Mouse (Mus musculus) midbrain, postnatal 0 days (tissue): Measurements from ENCODE around the gene Cort. TPM values are rescaled to one million over a fixed set of nuclear protein-coding genes. Genes with fewer than 3 reads are reported as not detected.
"Not testable (repeated sequence)": the region's sequence is repeated elsewhere in the genome, so short reads cannot be mapped to it uniquely, and the experiment has no call there.

Experiments
- ATAC-seq: fragments of 200-750 bp; cut with Nextera tagmentation; 2 replicates; pipeline ENCODE4 v1.8.0; 2017; ENCODE audit warnings: moderate number of reproducible peaks, mild to moderate bottlenecking, moderate TSS enrichment, moderate library complexity; ENCODE audit not compliant: low FRiP score
- DNase-seq: peaks from one replicate; pipeline ENCODE4 v3.0.0-alpha.2; 2015; ENCODE audit warnings: low spot score
- H3K27ac ChIP-seq: fragments of 300-500 bp; sonication (generic); 2 replicates; pipeline ENCODE4 v1.5.1; 2014; ENCODE audit warnings: low read depth, mild to moderate bottlenecking, low read length, mixed read lengths
- H3K27me3 ChIP-seq: fragments of 300-500 bp; sonication (generic); 2 replicates; pipeline ENCODE4 v1.6.1; 2014; ENCODE audit warnings: low read length, control low read depth, mixed read lengths; ENCODE audit not compliant: insufficient read depth
- H3K36me3 ChIP-seq: fragments of 300-500 bp; sonication (generic); 2 replicates; pipeline ENCODE4 v1.6.1; 2014; ENCODE audit warnings: low read length, control low read depth, mixed read lengths; ENCODE audit not compliant: insufficient read depth
- H3K4me1 ChIP-seq: fragments of 300-500 bp; sonication (generic); 2 replicates; pipeline ENCODE4 v1.6.1; 2014; ENCODE audit warnings: mild to moderate bottlenecking, control low read depth, antibody characterized with exemption, low read length, mixed read lengths; ENCODE audit not compliant: insufficient read depth
- H3K4me2 ChIP-seq: fragments of 300-500 bp; sonication (generic); 2 replicates; pipeline ENCODE4 v1.6.1; 2014; ENCODE audit warnings: low read depth, mild to moderate bottlenecking, low read length, mixed read lengths; ENCODE audit not compliant: poor library complexity, severe bottlenecking
- H3K4me3 ChIP-seq: fragments of 300-500 bp; sonication (generic); 2 replicates; pipeline ENCODE4 v1.5.1; 2014; ENCODE audit warnings: low read depth, mild to moderate bottlenecking, low read length, moderate library complexity
- H3K9ac ChIP-seq: fragments of 300-500 bp; sonication (generic); replicated peaks from 2 replicates; pipeline ENCODE4 v1.6.1; 2014; ENCODE audit warnings: mild to moderate bottlenecking, low read length, moderate library complexity, mixed read lengths; ENCODE audit not compliant: poor library complexity, severe bottlenecking
- H3K9me3 ChIP-seq: fragments of 300-500 bp; sonication (generic); 2 replicates; pipeline ENCODE4 v1.6.1; 2016; ENCODE audit warnings: low read length, control low read depth
- CTCF ChIP-seq: IDR thresholded peaks from 2 replicates; pipeline ENCODE4 v1.5.1; 2016; ENCODE audit warnings: antibody characterized with exemption, mild to moderate bottlenecking
- WGBS: fragments of 180-500 bp; shearing (Covaris S2); extraction: QIAGEN DNeasy Blood & Tissue Kit; methylation state at CpG from one replicate; pipeline ENCODE4 v1.1.7; 2014; 5-methylcytosine and 5-hydroxymethylcytosine counted together
- polyA plus RNA-seq: library from polyadenylated mRNA; unstranded; fragments of >200 nt; fragmentation: Nextera tagmentation; extraction: Ambion mirVana; gene quantifications from 2 replicates; pipeline ENCODE4 v1.2.1, GENCODE M21; 2015
- total RNA-seq: library from RNA; depleted of rRNA; stranded (reverse); fragments of >200 nt; gene quantifications from 2 replicates; pipeline ENCODE4 v1.2.3, GENCODE M21; 2014

The Cort gene
- total and polyA plus RNA-seq, 2 experiments from 2014 or later: 1.2 to 1.5 TPM

DNA sequence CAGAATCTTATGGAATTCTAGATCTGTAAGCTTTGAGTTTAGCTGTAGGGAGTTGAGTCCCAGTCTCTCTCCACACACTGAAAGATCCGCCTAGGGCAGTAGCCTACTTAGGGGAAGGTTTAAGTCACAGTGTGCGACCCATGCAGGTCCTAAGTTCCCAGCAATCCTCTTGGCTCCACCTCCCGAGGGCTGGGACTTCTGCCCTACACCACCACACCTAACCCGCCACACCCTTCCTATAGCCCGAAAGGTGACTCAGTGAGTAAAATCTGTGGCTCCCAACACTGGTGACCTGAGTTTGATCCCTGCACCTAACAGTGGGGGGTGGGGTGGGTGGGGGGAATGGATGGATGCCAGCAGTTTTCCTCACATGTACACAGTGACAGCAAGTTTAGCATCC, 3.1 kb downstream of the Cort start:
- TF ChIP-seq CTCF: no peak
- 66% methylated on average over 5 of the region's 5 CpGs for WGBS
- no peak for ATAC-seq

DNA sequence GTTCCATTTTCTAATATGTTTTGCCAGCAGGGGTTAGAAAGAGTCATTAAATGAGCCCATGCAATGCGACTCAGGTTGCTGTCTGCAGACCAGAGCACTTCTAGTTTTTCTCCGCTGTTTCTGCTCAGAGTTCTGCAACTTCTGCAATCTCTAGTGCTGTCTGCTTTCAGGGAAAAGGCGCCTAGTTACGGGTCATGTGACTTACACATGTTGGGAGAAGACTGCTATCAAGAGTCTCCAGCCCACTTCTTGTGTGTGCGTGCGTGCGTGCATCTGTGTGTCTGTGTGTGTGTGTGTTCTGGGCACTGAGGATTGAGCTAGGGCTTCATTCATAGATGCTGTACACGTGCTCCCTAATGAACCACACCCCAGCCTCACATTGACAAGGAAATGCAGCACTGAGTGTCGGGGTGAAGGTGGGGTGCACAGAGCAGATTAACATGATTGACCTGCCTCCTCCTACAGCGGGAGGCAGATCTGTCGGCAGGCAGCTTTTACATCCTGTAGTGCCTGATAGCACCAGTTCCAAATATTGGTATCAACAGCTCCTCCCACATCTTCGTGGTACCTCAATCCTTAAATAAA, 6.5 kb downstream of the Cort start:
- not testable (repeated sequence) for H3K4me1 ChIP-seq, H3K9me3 ChIP-seq, H3K9ac ChIP-seq, H3K27me3 ChIP-seq, H3K27ac ChIP-seq, H3K4me3 ChIP-seq, H3K4me2 ChIP-seq, DNase-seq, ATAC-seq
- 74% methylated on average over 12 of the region's 12 CpGs for WGBS
- H3K36me3 ChIP-seq: peaks cover 14% of the 10 kb centered on the region

More for the DNA sequence above, 3.1 kb downstream of the Cort start:
- no peaks in the 10 kb centered on the region for H3K27me3 ChIP-seq
- H3K9me3 ChIP-seq: no peaks in the 10 kb centered on the region
- H3K36me3 ChIP-seq: peaks cover 5% of the 10 kb centered on the region
- H3K4me3 ChIP-seq: no peak overlapping the region
- no peaks in the 10 kb centered on the region for H3K4me1 ChIP-seq
- H3K27ac ChIP-seq: no peak overlapping the region
- DNase-seq: no peak
- H3K9ac ChIP-seq: no peak overlapping the region
- H3K4me2 ChIP-seq: no peak overlapping the region

DNA sequence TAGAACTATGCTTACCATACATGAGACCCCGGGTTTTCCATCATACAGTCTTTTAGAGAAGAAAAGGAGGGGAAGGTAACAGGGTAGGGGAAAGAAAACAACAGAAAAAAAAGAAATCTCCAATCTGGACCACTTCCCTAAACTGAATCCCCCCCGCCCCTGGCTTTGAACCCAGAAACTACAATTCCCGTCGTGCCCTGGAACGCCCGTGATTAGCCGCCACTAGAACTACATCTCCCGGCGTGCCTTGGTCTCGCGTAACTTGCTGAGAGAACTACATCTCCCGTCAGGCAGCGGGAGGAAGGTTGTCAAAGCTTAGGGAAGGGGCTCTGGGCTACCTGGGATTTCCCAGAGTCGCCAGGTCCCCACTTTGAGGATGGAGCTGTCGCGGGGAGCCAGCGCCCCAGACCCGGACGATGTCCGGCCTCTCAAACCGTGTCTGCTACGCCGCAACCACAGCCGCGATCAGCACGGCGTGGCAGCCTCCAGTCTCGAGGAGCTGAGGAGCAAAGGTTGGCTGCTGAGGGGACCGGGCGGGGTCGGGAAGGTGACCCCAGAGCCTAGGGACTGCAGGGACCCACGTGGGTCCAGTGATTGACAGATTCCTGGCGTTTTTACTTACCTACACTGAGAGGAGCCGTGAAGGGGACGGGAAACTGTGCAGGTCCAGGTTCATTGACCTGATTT, 22.5 kb downstream of the Cort start, which contains the start of gene Dffa:
Dffa (plus strand) TSS at position 272 of the 687 bp plus-strand sequence.
- H3K27me3 ChIP-seq: no peaks in the 10 kb centered on the region
- WGBS: under 1% methylated on average over 35 of the region's 35 CpGs
- H3K27ac ChIP-seq: peak within 1 kb of the TSS; percentile 72
- H3K9me3 ChIP-seq: no peaks in the 10 kb centered on the region
- peak within 1 kb of the TSS; percentile 81 for H3K9ac ChIP-seq
- H3K4me3 ChIP-seq: peak within 1 kb of the TSS; percentile 76
- peaks cover 16% of the 10 kb centered on the region for H3K36me3 ChIP-seq
- DNase-seq (peak; percentile 96), ATAC-seq (peak; percentile 80)
- H3K4me1 ChIP-seq: peaks cover 5% of the 10 kb centered on the region; the same call in 1 of the 2 replicates
- TF ChIP-seq CTCF: peak; percentile 30; the same call in 1 of the 2 replicates
- H3K4me2 ChIP-seq: peak within 1 kb of the TSS; percentile 85

DNA sequence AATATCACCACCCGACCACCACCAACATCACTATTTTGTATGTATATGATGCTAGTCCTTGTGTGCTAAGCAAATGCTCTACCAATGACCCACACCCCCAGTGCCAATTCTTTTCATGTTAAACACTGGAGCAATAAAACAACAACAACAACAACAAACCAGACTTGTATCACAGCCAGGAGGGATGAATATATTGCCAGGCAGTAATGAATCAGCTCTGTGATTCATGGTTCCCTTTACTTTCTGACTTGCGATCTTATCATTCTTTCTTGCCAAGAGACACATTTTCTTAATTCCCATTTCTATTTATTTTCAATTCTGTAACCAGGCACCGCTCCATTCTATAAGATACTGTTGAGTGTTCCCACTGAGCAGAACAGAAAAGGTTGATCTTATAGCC, 25.1 kb downstream of the Cort start:
- no peak overlapping the region for H3K4me3 ChIP-seq
- WGBS: 82% methylated on average over 3 of the region's 3 CpGs
- no peak overlapping the region for H3K4me2 ChIP-seq
- no peak overlapping the region for H3K9ac ChIP-seq
- H3K9me3 ChIP-seq: no peaks in the 10 kb centered on the region
- no peaks in the 10 kb centered on the region for H3K36me3 ChIP-seq
- TF ChIP-seq CTCF: no peak
- H3K27me3 ChIP-seq: no peaks in the 10 kb centered on the region
- DNase-seq: no peak
- no peak overlapping the region for H3K27ac ChIP-seq
- no peak for ATAC-seq
- peaks cover 11% of the 10 kb centered on the region; the same call in 1 of the 2 replicates for H3K4me1 ChIP-seq

DNA sequence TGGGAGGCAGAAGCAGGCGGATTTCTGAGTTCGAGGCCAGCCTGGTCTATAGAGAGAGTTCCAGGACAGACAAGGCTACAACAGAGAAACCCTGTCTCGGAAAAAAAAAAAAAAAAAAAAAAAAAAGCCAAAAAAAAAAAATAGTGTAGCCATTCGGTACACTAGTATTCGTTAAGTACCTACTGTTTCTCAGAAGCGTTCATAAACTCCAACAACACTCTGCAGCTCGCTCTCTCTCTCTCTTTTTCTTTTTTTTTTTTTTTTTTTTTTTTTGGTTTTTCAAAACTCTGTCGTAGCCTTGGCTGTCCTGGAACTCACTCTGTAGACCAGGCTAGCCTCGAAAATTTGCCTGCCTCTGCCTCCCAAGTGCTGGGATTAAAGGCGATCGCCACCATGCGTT, 26.1 kb downstream of the Cort start:
- not testable (repeated sequence) for H3K9me3 ChIP-seq, ATAC-seq, H3K27me3 ChIP-seq, H3K4me2 ChIP-seq, H3K27ac ChIP-seq, H3K9ac ChIP-seq, H3K4me3 ChIP-seq, DNase-seq, H3K36me3 ChIP-seq
- WGBS: 89% methylated on average over 12 of the region's 12 CpGs
- H3K4me1 ChIP-seq: peaks cover 11% of the 10 kb centered on the region; the same call in 1 of the 2 replicates

DNA sequence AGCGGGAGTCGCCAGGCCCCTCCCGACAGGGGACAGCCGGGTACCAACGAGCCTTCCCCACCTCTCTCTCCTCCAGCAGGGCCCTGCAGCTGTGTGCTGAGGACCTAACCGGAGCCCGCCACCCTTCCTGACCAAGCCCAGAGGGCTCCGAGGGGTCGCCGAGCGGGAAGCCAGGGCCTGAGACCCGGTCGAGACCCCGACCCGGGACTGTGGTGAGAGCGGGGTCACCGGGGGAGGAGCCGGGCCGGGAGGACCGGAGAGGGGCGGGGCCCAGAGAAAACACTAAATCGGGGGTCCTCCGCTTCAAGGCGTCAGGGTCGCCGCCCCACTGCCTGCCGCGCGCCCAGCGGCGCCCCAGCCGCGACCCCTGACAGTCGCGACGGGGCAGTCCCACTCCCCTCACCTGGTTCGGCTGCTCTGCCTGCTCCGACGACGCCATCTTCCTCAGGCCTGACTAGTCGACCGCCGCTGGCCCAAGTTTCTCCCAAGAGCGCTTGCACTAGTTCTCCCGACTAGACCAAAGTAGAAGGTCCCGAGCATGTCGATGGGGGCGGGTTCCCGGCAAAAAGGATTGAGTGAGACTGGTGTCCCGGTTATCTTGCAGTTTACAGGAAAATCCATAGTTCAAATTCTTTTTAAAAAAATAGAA, 27.1 kb downstream of the Cort start, which contains the start of gene Pex14:
Pex14 (minus strand) TSS at position 508 of the 649 bp plus-strand sequence.
- Histone ChIP-seq H3K27me3 (no peaks in the 10 kb centered on the region), H3K4me2 (peak within 1 kb of the TSS; percentile 89), H3K9me3 (no peaks in the 10 kb centered on the region), H3K4me1 (peaks cover 7% of the 10 kb centered on the region; the same call in 1 of the 2 replicates), H3K27ac (peak within 1 kb of the TSS; percentile 52; the same call in 1 of the 2 replicates), H3K9ac (peak within 1 kb of the TSS; percentile 90), H3K36me3 (no peaks in the 10 kb centered on the region), H3K4me3 (peak within 1 kb of the TSS; percentile 100)
- ATAC-seq (peak; percentile 81), DNase-seq (peak; percentile 94)
- TF ChIP-seq CTCF: no peak
- whole genome bisulfite sequencing: under 1% methylated on average over 36 of the region's 50 CpGs
